In genomic region chr12:111724638-111725337, GRCm38 (mm10) we compare ENCODE assay signal across 7 mouse cellular contexts. TPM values are rescaled to one million over a fixed set of nuclear protein-coding genes. Genes with fewer than 3 reads are reported as not detected.
A peak's percentile ranks its signal among the peaks of the same experiment; 100 is the strongest.
DNase-seq lines count a peak whose midpoint lies in the region; ATAC-seq lines count a peak whose summit lies in the region.

No protein-coding gene starts in this region.

- no peak overlapping the region for H3K4me2 ChIP-seq in heart, embryonic 15.5 days
- H3K4me2 ChIP-seq in midbrain, embryonic 13.5 days (replicated peaks), result no peak overlapping the region

- no peaks in the 10 kb centered on the region for H3K9me3 ChIP-seq in embryonic facial prominence, embryonic 10.5 days
- H3K9me3 ChIP-seq in heart, embryonic 15.5 days (replicated peaks), result no peaks in the 10 kb centered on the region
- no peaks in the 10 kb centered on the region for H3K9me3 ChIP-seq in midbrain, embryonic 13.5 days

- H3K27ac ChIP-seq in embryonic facial prominence, embryonic 10.5 days (replicated peaks), result peak overlapping the region; percentile 69
- H3K27ac ChIP-seq in heart, embryonic 15.5 days, result peak overlapping the region; percentile 70; the same call in 1 of the 2 replicates
- H3K27ac ChIP-seq in midbrain, embryonic 13.5 days, result peak overlapping the region; percentile 55

- H3K36me3 ChIP-seq in embryonic facial prominence, embryonic 10.5 days (replicated peaks), result peaks cover 66% of the 10 kb centered on the region
- peaks cover 19% of the 10 kb centered on the region for H3K36me3 ChIP-seq in heart, embryonic 15.5 days
- H3K36me3 ChIP-seq in midbrain, embryonic 13.5 days, result peaks cover 56% of the 10 kb centered on the region

- 42% methylated on average over 6 of the region's 6 CpGs for WGBS in embryonic facial prominence, embryonic 10.5 days
- WGBS in heart, embryonic 15.5 days, result 59% methylated on average over 6 of the region's 6 CpGs
- WGBS in midbrain, embryonic 13.5 days, result 21% methylated on average over 6 of the region's 6 CpGs

- ATAC-seq in heart, embryonic 15.5 days (replicated peaks; ENCODE audit: insufficient number of reproducible peaks, insufficient read depth, low FRiP score, low read depth), result peak; percentile 45
- peak; percentile 70; the same call in 1 of the 2 replicates for ATAC-seq in midbrain, embryonic 13.5 days

- peak; percentile 75 to 84 for DNase-seq in cerebellum, adult 18-20 months
- no peak for DNase-seq in embryonic facial prominence, embryonic 10.5 days (ENCODE audit: low spot score)
- DNase-seq in right cerebral cortex, postnatal 14 days, result no peak
- no peak for DNase-seq in spleen, adult 12 weeks (ENCODE audit: low spot score)
- DNase-seq in adrenal gland, postnatal 4 days (ENCODE audit: low spot score in 2 of 2), result no peak

- no peak overlapping the region for H3K9ac ChIP-seq in heart, embryonic 15.5 days
- peak overlapping the region; percentile 40; the same call in 1 of the 2 replicates for H3K9ac ChIP-seq in midbrain, embryonic 13.5 days (replicated peaks)

- H3K27me3 ChIP-seq in embryonic facial prominence, embryonic 10.5 days (replicated peaks; ENCODE audit: low read depth, poor library complexity, severe bottlenecking), result no peaks in the 10 kb centered on the region
- H3K27me3 ChIP-seq in heart, embryonic 15.5 days, result no peaks in the 10 kb centered on the region
- H3K27me3 ChIP-seq in midbrain, embryonic 13.5 days, result no peaks in the 10 kb centered on the region

- peaks cover 22% of the 10 kb centered on the region for H3K4me1 ChIP-seq in embryonic facial prominence, embryonic 10.5 days
- H3K4me1 ChIP-seq in heart, embryonic 15.5 days (replicated peaks), result peaks cover 14% of the 10 kb centered on the region
- H3K4me1 ChIP-seq in midbrain, embryonic 13.5 days (replicated peaks), result peaks cover 7% of the 10 kb centered on the region; the same call in 1 of the 2 replicates

- H3K4me3 ChIP-seq in embryonic facial prominence, embryonic 10.5 days, result no peak overlapping the region
- no peak overlapping the region for H3K4me3 ChIP-seq in heart, embryonic 15.5 days
- no peak overlapping the region for H3K4me3 ChIP-seq in midbrain, embryonic 13.5 days (replicated peaks)

RNA-seq across cellular contexts. Expression of gene Apopt1, which starts 11.7 kb away (rescaled TPM):
- polyA plus RNA-seq in embryonic facial prominence, embryonic 10.5 days (2016; fragmentation: Nextera tagmentation; extraction: Ambion mirVana), result 56.2 and 56.4 TPM in 2 replicates
- 41.3 and 41.5 TPM in 2 replicates for polyA plus RNA-seq in heart, embryonic 15.5 days (2015; fragmentation: Nextera tagmentation; extraction: Ambion mirVana)
- 59.5 and 59.6 TPM in 2 replicates for polyA plus RNA-seq in midbrain, embryonic 13.5 days (2015; fragmentation: Nextera tagmentation; extraction: Ambion mirVana)
- total RNA-seq in adrenal gland, postnatal 4 days (2021), result 10 to 100 TPM; 65.4 to 70.1 TPM

RNA-seq across cellular contexts. Expression of gene Bag5, which starts 11.7 kb away (rescaled TPM):
- 50.2 and 58.0 TPM in 2 replicates for polyA plus RNA-seq in embryonic facial prominence, embryonic 10.5 days (2016; fragmentation: Nextera tagmentation; extraction: Ambion mirVana)
- polyA plus RNA-seq in heart, embryonic 15.5 days (2015; fragmentation: Nextera tagmentation; extraction: Ambion mirVana), result 36.2 and 39.9 TPM in 2 replicates
- polyA plus RNA-seq in midbrain, embryonic 13.5 days (2015; fragmentation: Nextera tagmentation; extraction: Ambion mirVana), result 63.9 and 68.2 TPM in 2 replicates
- 10 to 100 TPM; 35.8 to 37.0 TPM for total RNA-seq in adrenal gland, postnatal 4 days (2021)

RNA-seq across cellular contexts. Expression of gene Klc1, which starts 33.9 kb away (rescaled TPM):
- polyA plus RNA-seq in embryonic facial prominence, embryonic 10.5 days (2016; fragmentation: Nextera tagmentation; extraction: Ambion mirVana), result 130 and 131 TPM in 2 replicates
- polyA plus RNA-seq in heart, embryonic 15.5 days (2015; fragmentation: Nextera tagmentation; extraction: Ambion mirVana), result 105 and 126 TPM in 2 replicates
- polyA plus RNA-seq in midbrain, embryonic 13.5 days (2015; fragmentation: Nextera tagmentation; extraction: Ambion mirVana), result 545 and 546 TPM in 2 replicates
- 100 to 1,000 TPM; 128 to 142 TPM for total RNA-seq in adrenal gland, postnatal 4 days (2021)

RNA-seq across cellular contexts. Expression of gene Trmt61a, which starts 46.9 kb away (rescaled TPM):
- polyA plus RNA-seq in embryonic facial prominence, embryonic 10.5 days (2016; fragmentation: Nextera tagmentation; extraction: Ambion mirVana), result 17.7 and 19.6 TPM in 2 replicates
- polyA plus RNA-seq in heart, embryonic 15.5 days (2015; fragmentation: Nextera tagmentation; extraction: Ambion mirVana), result 6.1 and 9.0 TPM in 2 replicates
- polyA plus RNA-seq in midbrain, embryonic 13.5 days (2015; fragmentation: Nextera tagmentation; extraction: Ambion mirVana), result 9.0 and 9.4 TPM in 2 replicates
- total RNA-seq in adrenal gland, postnatal 4 days (2021), result 10 to 100 TPM; 11.7 to 13.8 TPM

RNA-seq across cellular contexts. Expression of gene Ckb, which starts 52.6 kb away (rescaled TPM):
- 479 and 683 TPM in 2 replicates for polyA plus RNA-seq in embryonic facial prominence, embryonic 10.5 days (2016; fragmentation: Nextera tagmentation; extraction: Ambion mirVana)
- polyA plus RNA-seq in heart, embryonic 15.5 days (2015; fragmentation: Nextera tagmentation; extraction: Ambion mirVana), result 315 and 319 TPM in 2 replicates
- polyA plus RNA-seq in midbrain, embryonic 13.5 days (2015; fragmentation: Nextera tagmentation; extraction: Ambion mirVana), result 1,952 and 2,005 TPM in 2 replicates
- total RNA-seq in adrenal gland, postnatal 4 days (2021), result 10 to 100 TPM; 39.6 to 40.9 TPM

Comparison
In these comparisons a context has a peak if more than half of its experiments do, and no peak if none do; other contexts are left out.
1. DNase-seq: peak in cerebellum, adult 18-20 months (2 of 2); none in embryonic facial prominence, embryonic 10.5 days (single experiment), right cerebral cortex, postnatal 14 days (single experiment), spleen, adult 12 weeks (single experiment) and adrenal gland, postnatal 4 days (0 of 2).
2. Peak in every context shown above with its lines, with median percentiles within 50 percentile points of each other: H3K27ac ChIP-seq.